11 mouse cellular contexts compared by ENCODE assay signal in genomic region chr14:13934052-13934371, GRCm38 (mm10). TPM values are rescaled to one million over a fixed set of nuclear protein-coding genes. Genes with fewer than 3 reads are reported as not detected.
DNase-seq lines count a peak whose midpoint lies in the region; ATAC-seq and TF ChIP-seq lines count a peak whose summit lies in the region.
"Had no signal": no experiment of that assay in that cellular context is flagged by ENCODE, and none has a peak within 500 bp of the region (broad histone marks: within the 10 kb centered on the region; RNA-seq: fewer than 3 reads in every experiment).

No protein-coding gene starts in this region.

- no peaks in the 10 kb centered on the region for H3K27me3 ChIP-seq in lung, embryonic 14.5 days (ENCODE audit: insufficient read depth, low read length)
- H3K27me3 ChIP-seq in forebrain, embryonic 12.5 days = no peaks in the 10 kb centered on the region
- no peaks in the 10 kb centered on the region for H3K27me3 ChIP-seq in limb, embryonic 11.5 days (ENCODE audit: control insufficient read depth, insufficient read depth, low read length)
- no peaks in the 10 kb centered on the region for H3K27me3 ChIP-seq in neural tube, embryonic 13.5 days

- no peak for DNase-seq in lung, embryonic 14.5 days
- no peak for DNase-seq in lung, postnatal 4 days
- no peak for DNase-seq in limb, embryonic 11.5 days (ENCODE audit: low spot score)
- DNase-seq in cerebellum, adult 11 months = no peak
- DNase-seq in urinary bladder, adult 2 months (ENCODE audit: low spot score) = no peak
- DNase-seq in gastrocnemius, postnatal 4 days (ENCODE audit: low spot score in 2 of 2) = no peak
- DNase-seq: right cerebral cortex, postnatal 4 days had no signal

- 41% methylated on average over 5 of the region's 5 CpGs for WGBS in lung, embryonic 14.5 days
- 47% methylated on average over 5 of the region's 5 CpGs for WGBS in forebrain, embryonic 12.5 days
- 48% methylated on average over 5 of the region's 5 CpGs for WGBS in limb, embryonic 11.5 days
- 53% methylated on average over 5 of the region's 5 CpGs for WGBS in neural tube, embryonic 13.5 days

- H3K4me1 ChIP-seq in lung, embryonic 14.5 days (ENCODE audit: insufficient read depth) = no peaks in the 10 kb centered on the region
- 0 out of 2 replicates have a peak, but pooled peaks cover 4% of the 10 kb centered on the region for H3K4me1 ChIP-seq in forebrain, embryonic 12.5 days
- H3K4me1 ChIP-seq in limb, embryonic 11.5 days (ENCODE audit: control insufficient read depth, insufficient read depth, low read length) = no peaks in the 10 kb centered on the region
- H3K4me1 ChIP-seq in neural tube, embryonic 13.5 days (replicated peaks) = peaks cover 7% of the 10 kb centered on the region; the same call in 1 of the 2 replicates

- no peaks in the 10 kb centered on the region for H3K9me3 ChIP-seq in lung, embryonic 14.5 days (ENCODE audit: low read depth, low read length)
- no peaks in the 10 kb centered on the region for H3K9me3 ChIP-seq in forebrain, embryonic 12.5 days
- no peaks in the 10 kb centered on the region; the same call in 1 of the 2 replicates for H3K9me3 ChIP-seq in limb, embryonic 11.5 days (ENCODE audit: control insufficient read depth, low read length)
- H3K9me3 ChIP-seq in neural tube, embryonic 13.5 days = peaks cover 9% of the 10 kb centered on the region; the same call in 1 of the 2 replicates

- H3K9ac ChIP-seq in lung, embryonic 14.5 days = no peak overlapping the region
- H3K9ac ChIP-seq in forebrain, embryonic 12.5 days = no peak overlapping the region
- H3K9ac ChIP-seq in limb, embryonic 11.5 days (ENCODE audit: low read length) = peak overlapping the region; percentile 50; the same call in 1 of the 2 replicates
- H3K9ac ChIP-seq in neural tube, embryonic 13.5 days = no peak overlapping the region

- no peak overlapping the region for H3K27ac ChIP-seq in lung, embryonic 14.5 days (ENCODE audit: low read depth)
- H3K27ac ChIP-seq in forebrain, embryonic 12.5 days = no peak overlapping the region
- no peak overlapping the region for H3K27ac ChIP-seq in limb, embryonic 11.5 days (replicated peaks; ENCODE audit: low read depth, low read length)
- H3K27ac ChIP-seq in neural tube, embryonic 13.5 days (replicated peaks) = no peak overlapping the region
- H3K27ac ChIP-seq: left cerebral cortex, adult 2 months had no signal

- H3K4me2 ChIP-seq in lung, embryonic 14.5 days = peak overlapping the region; percentile 68
- peak overlapping the region; percentile 54 for H3K4me2 ChIP-seq in forebrain, embryonic 12.5 days
- H3K4me2 ChIP-seq in limb, embryonic 11.5 days (ENCODE audit: low read depth, severe bottlenecking) = peak overlapping the region; percentile 57; the same call in 1 of the 2 replicates
- H3K4me2 ChIP-seq in neural tube, embryonic 13.5 days = peak overlapping the region; percentile 56

- ATAC-seq in lung, embryonic 14.5 days (ENCODE audit: insufficient read depth) = no peak
- ATAC-seq in forebrain, embryonic 12.5 days (ENCODE audit: low FRiP score) = no peak
- no peak for ATAC-seq in limb, embryonic 11.5 days (ENCODE audit: insufficient number of reproducible peaks, low FRiP score, low TSS enrichment, low read depth)
- ATAC-seq in neural tube, embryonic 13.5 days (ENCODE audit: low read depth) = no peak

- H3K36me3 ChIP-seq in lung, embryonic 14.5 days (ENCODE audit: insufficient read depth) = no peaks in the 10 kb centered on the region
- no peaks in the 10 kb centered on the region for H3K36me3 ChIP-seq in forebrain, embryonic 12.5 days (replicated peaks)
- H3K36me3 ChIP-seq in limb, embryonic 11.5 days (ENCODE audit: control insufficient read depth, insufficient read depth, low read length) = no peaks in the 10 kb centered on the region
- H3K36me3 ChIP-seq in neural tube, embryonic 13.5 days = no peaks in the 10 kb centered on the region

- peak overlapping the region; percentile 31 for H3K4me3 ChIP-seq in lung, embryonic 14.5 days (ENCODE audit: low read depth, low read length)
- 0 out of 2 replicates have a peak overlapping the region, but pooled peaks have one; percentile 26 for H3K4me3 ChIP-seq in forebrain, embryonic 12.5 days (replicated peaks)
- H3K4me3 ChIP-seq in limb, embryonic 11.5 days (ENCODE audit: low read depth, low read length) = no peak overlapping the region
- H3K4me3 ChIP-seq in neural tube, embryonic 13.5 days = no peak overlapping the region
- H3K4me3 ChIP-seq: left cerebral cortex, adult 2 months had no signal

- TF ChIP-seq CTCF in lung, embryonic 14.5 days (IDR thresholded peaks at IDR 0.05; ENCODE audit: low read depth) = no peak

RNA-seq across cellular contexts. Expression of gene Gm281, which starts 19.7 kb away (rescaled TPM):
- 0.05 TPM in 1 of 2 replicates, not detected in the other for polyA plus RNA-seq in lung, embryonic 14.5 days (2014; fragmentation: Nextera tagmentation; extraction: Ambion mirVana)
- polyA plus RNA-seq in forebrain, embryonic 12.5 days (2016; fragmentation: Nextera tagmentation; extraction: Ambion mirVana) = not detected in 2 replicates
- polyA plus RNA-seq in limb, embryonic 11.5 days (2014; fragmentation: Nextera tagmentation; extraction: Ambion mirVana) = 0.06 TPM in 1 of 2 replicates, not detected in the other
- polyA plus RNA-seq in neural tube, embryonic 13.5 days (2015; fragmentation: Nextera tagmentation; extraction: Ambion mirVana) = not detected in 2 replicates
- not detected in 2 replicates for polyA plus RNA-seq in urinary bladder, adult 2 months (2012; rRNA removed)
- not detected for total RNA-seq in gastrocnemius, postnatal 4 days (2021)
- total RNA-seq: left cerebral cortex, adult 2 months had no signal
- polyA plus RNA-seq: cortical plate, adult 2 months had no signal

RNA-seq across cellular contexts. Expression of gene Atxn7, which starts 27.2 kb away (rescaled TPM):
- polyA plus RNA-seq in lung, embryonic 14.5 days (2014; fragmentation: Nextera tagmentation; extraction: Ambion mirVana) = 6.0 and 6.9 TPM in 2 replicates
- 6.9 and 11.1 TPM in 2 replicates for polyA plus RNA-seq in forebrain, embryonic 12.5 days (2016; fragmentation: Nextera tagmentation; extraction: Ambion mirVana)
- polyA plus RNA-seq in limb, embryonic 11.5 days (2014; fragmentation: Nextera tagmentation; extraction: Ambion mirVana) = 4.6 and 4.7 TPM in 2 replicates
- 2.8 and 4.4 TPM in 2 replicates for polyA plus RNA-seq in neural tube, embryonic 13.5 days (2015; fragmentation: Nextera tagmentation; extraction: Ambion mirVana)
- polyA plus RNA-seq in urinary bladder, adult 2 months (2012; rRNA removed) = 18.1 and 18.3 TPM in 2 replicates
- 10 to 100 TPM; 14.8 to 21.3 TPM for total RNA-seq in gastrocnemius, postnatal 4 days (2021)

RNA-seq across cellular contexts. Expression of gene Thoc7, which starts 27.6 kb away (rescaled TPM):
- 193 and 204 TPM in 2 replicates for polyA plus RNA-seq in lung, embryonic 14.5 days (2014; fragmentation: Nextera tagmentation; extraction: Ambion mirVana)
- 227 and 240 TPM in 2 replicates for polyA plus RNA-seq in forebrain, embryonic 12.5 days (2016; fragmentation: Nextera tagmentation; extraction: Ambion mirVana)
- 260 and 265 TPM in 2 replicates for polyA plus RNA-seq in limb, embryonic 11.5 days (2014; fragmentation: Nextera tagmentation; extraction: Ambion mirVana)
- polyA plus RNA-seq in neural tube, embryonic 13.5 days (2015; fragmentation: Nextera tagmentation; extraction: Ambion mirVana) = 205 and 227 TPM in 2 replicates
- polyA plus RNA-seq in urinary bladder, adult 2 months (2012; rRNA removed) = 81.7 and 94.0 TPM in 2 replicates
- total RNA-seq in gastrocnemius, postnatal 4 days (2021) = 100 to 1,000 TPM; 101 to 109 TPM

Comparison
In these comparisons a context has a peak if more than half of its experiments do, and no peak if none do; other contexts are left out.
1. H3K4me3 ChIP-seq: peak in lung, embryonic 14.5 days (single experiment) and forebrain, embryonic 12.5 days (single experiment); none in limb, embryonic 11.5 days (single experiment) and neural tube, embryonic 13.5 days (single experiment).
2. Peak in every context shown above with its lines, with median percentiles within 50 percentile points of each other: H3K4me2 ChIP-seq.